Mouse (Mus musculus): ENCODE results near the gene Aspdh.

GRCm38 (mm10) chr7:44453256-44453655 is 11.9 kb upstream of the Aspdh start:
- TF ChIP-seq CTCF (IDR thresholded peaks at IDR 0.05; ENCODE audit: low read depth) (no peak), EP300 (optimal IDR thresholded peaks at IDR 0.05) (no peak)
